In genomic region chr4:114516651-114517050, GRCm38 (mm10) we compare ENCODE assay signal across 10 mouse cellular contexts.
DNase-seq lines count a peak whose midpoint lies in the region; ATAC-seq and TF ChIP-seq lines count a peak whose summit lies in the region.
"Had no signal": no experiment of that assay in that cellular context is flagged by ENCODE, and none has a peak within 500 bp of the region (broad histone marks: within the 10 kb centered on the region; RNA-seq: fewer than 3 reads in every experiment).

No protein-coding gene starts in this region.

- peaks cover 9% of the 10 kb centered on the region; the same call in 1 of the 2 replicates for H3K4me1 ChIP-seq in intestine, embryonic 16.5 days (ENCODE audit: control insufficient read depth, insufficient read depth, low read length)
- H3K4me1 ChIP-seq in intestine, embryonic 15.5 days (replicated peaks), result peaks cover 5% of the 10 kb centered on the region; the same call in 1 of the 2 replicates
- H3K4me1 ChIP-seq in embryonic facial prominence, embryonic 10.5 days, result peaks cover 22% of the 10 kb centered on the region
- H3K4me1 ChIP-seq in embryonic facial prominence, embryonic 15.5 days, result peaks cover 23% of the 10 kb centered on the region
- H3K4me1 ChIP-seq in limb, embryonic 12.5 days (replicated peaks), result peaks cover 22% of the 10 kb centered on the region
- no peaks in the 10 kb centered on the region for H3K4me1 ChIP-seq in forebrain, postnatal 0 days (ENCODE audit: insufficient read depth)
- H3K4me1 ChIP-seq in forebrain, embryonic 14.5 days (ENCODE audit: control insufficient read depth, insufficient read depth, low read length), result no peaks in the 10 kb centered on the region
- H3K4me1 ChIP-seq: liver, embryonic 15.5 days had no signal

- no peaks in the 10 kb centered on the region for H3K9me3 ChIP-seq in intestine, embryonic 16.5 days (ENCODE audit: control insufficient read depth, low read length)
- H3K9me3 ChIP-seq in intestine, embryonic 15.5 days, result no peaks in the 10 kb centered on the region
- H3K9me3 ChIP-seq in embryonic facial prominence, embryonic 10.5 days, result no peaks in the 10 kb centered on the region
- H3K9me3 ChIP-seq in embryonic facial prominence, embryonic 15.5 days (replicated peaks), result no peaks in the 10 kb centered on the region
- no peaks in the 10 kb centered on the region for H3K9me3 ChIP-seq in limb, embryonic 12.5 days
- H3K9me3 ChIP-seq in forebrain, postnatal 0 days (ENCODE audit: low read length), result no peaks in the 10 kb centered on the region
- H3K9me3 ChIP-seq in forebrain, embryonic 14.5 days (replicated peaks; ENCODE audit: control insufficient read depth, low read length), result no peaks in the 10 kb centered on the region
- H3K9me3 ChIP-seq: liver, embryonic 15.5 days had no signal

- no peak for TF ChIP-seq CTCF in forebrain, postnatal 0 days (IDR thresholded peaks at IDR 0.05; ENCODE audit: low read depth)

- H3K4me3 ChIP-seq in intestine, embryonic 16.5 days (ENCODE audit: low read length), result no peak overlapping the region
- no peak overlapping the region for H3K4me3 ChIP-seq in intestine, embryonic 15.5 days (replicated peaks)
- H3K4me3 ChIP-seq in embryonic facial prominence, embryonic 10.5 days, result no peak overlapping the region
- H3K4me3 ChIP-seq in embryonic facial prominence, embryonic 15.5 days (replicated peaks), result no peak overlapping the region
- no peak overlapping the region for H3K4me3 ChIP-seq in limb, embryonic 12.5 days (replicated peaks)
- H3K4me3 ChIP-seq in forebrain, postnatal 0 days (ENCODE audit: low read depth, low read length), result no peak overlapping the region
- H3K4me3 ChIP-seq in forebrain, embryonic 14.5 days (ENCODE audit: low read depth, low read length), result no peak overlapping the region
- H3K4me3 ChIP-seq: liver, embryonic 15.5 days had no signal

- ATAC-seq in intestine, embryonic 16.5 days, result no peak
- ATAC-seq in intestine, embryonic 15.5 days, result no peak
- no peak for ATAC-seq in embryonic facial prominence, embryonic 15.5 days (ENCODE audit: insufficient number of reproducible peaks, low FRiP score, low TSS enrichment, low read depth)
- 0 out of 2 replicates have a peak, but pooled peaks have one; percentile 45 for ATAC-seq in limb, embryonic 12.5 days (ENCODE audit: insufficient number of reproducible peaks, insufficient read depth, low FRiP score, low TSS enrichment, low read depth)
- ATAC-seq in forebrain, postnatal 0 days, result no peak
- ATAC-seq in forebrain, embryonic 14.5 days, result no peak

- peak; percentile 47 for DNase-seq in embryonic facial prominence, embryonic 10.5 days (ENCODE audit: low spot score)
- DNase-seq in forebrain, postnatal 0 days, result no peak
- DNase-seq in forebrain, embryonic 14.5 days (ENCODE audit: low spot score), result no peak
- no peak for DNase-seq in cerebellum, adult 11-12 months
- DNase-seq: cerebellum, adult 18-20 months had no signal

- no peaks in the 10 kb centered on the region for H3K36me3 ChIP-seq in intestine, embryonic 16.5 days (ENCODE audit: control insufficient read depth, insufficient read depth, low read length)
- H3K36me3 ChIP-seq in intestine, embryonic 15.5 days, result no peaks in the 10 kb centered on the region
- no peaks in the 10 kb centered on the region for H3K36me3 ChIP-seq in embryonic facial prominence, embryonic 10.5 days (replicated peaks)
- no peaks in the 10 kb centered on the region for H3K36me3 ChIP-seq in embryonic facial prominence, embryonic 15.5 days
- no peaks in the 10 kb centered on the region for H3K36me3 ChIP-seq in limb, embryonic 12.5 days
- H3K36me3 ChIP-seq in forebrain, postnatal 0 days (ENCODE audit: insufficient read depth), result no peaks in the 10 kb centered on the region
- H3K36me3 ChIP-seq in forebrain, embryonic 14.5 days (ENCODE audit: control insufficient read depth, insufficient read depth, low read length), result no peaks in the 10 kb centered on the region
- H3K36me3 ChIP-seq: liver, embryonic 15.5 days had no signal

- no peak overlapping the region for H3K4me2 ChIP-seq in intestine, embryonic 16.5 days (ENCODE audit: low read depth, low read length)
- no peak overlapping the region for H3K4me2 ChIP-seq in intestine, embryonic 15.5 days (replicated peaks)
- H3K4me2 ChIP-seq in embryonic facial prominence, embryonic 15.5 days (replicated peaks), result no peak overlapping the region
- H3K4me2 ChIP-seq in limb, embryonic 12.5 days, result no peak overlapping the region
- no peak overlapping the region for H3K4me2 ChIP-seq in forebrain, postnatal 0 days (ENCODE audit: low read depth)
- no peak overlapping the region for H3K4me2 ChIP-seq in forebrain, embryonic 14.5 days (ENCODE audit: low read length)
- H3K4me2 ChIP-seq: liver, embryonic 15.5 days had no signal

- H3K27ac ChIP-seq in intestine, embryonic 16.5 days (ENCODE audit: low read length), result 0 out of 2 replicates have a peak overlapping the region, but pooled peaks have one; percentile 30
- H3K27ac ChIP-seq in intestine, embryonic 15.5 days, result no peak overlapping the region
- no peak overlapping the region; the same call in 1 of the 2 replicates for H3K27ac ChIP-seq in embryonic facial prominence, embryonic 10.5 days (replicated peaks)
- peak overlapping the region; percentile 76 for H3K27ac ChIP-seq in embryonic facial prominence, embryonic 15.5 days (replicated peaks)
- no peak overlapping the region for H3K27ac ChIP-seq in limb, embryonic 12.5 days
- no peak overlapping the region for H3K27ac ChIP-seq in forebrain, postnatal 0 days (ENCODE audit: low read depth, low read length)
- no peak overlapping the region for H3K27ac ChIP-seq in forebrain, embryonic 14.5 days (ENCODE audit: low read depth, low read length)
- H3K27ac ChIP-seq: liver, embryonic 15.5 days had no signal

- no peak overlapping the region for H3K9ac ChIP-seq in intestine, embryonic 16.5 days (ENCODE audit: low read depth, low read length)
- no peak overlapping the region for H3K9ac ChIP-seq in intestine, embryonic 15.5 days
- H3K9ac ChIP-seq in embryonic facial prominence, embryonic 15.5 days, result no peak overlapping the region
- H3K9ac ChIP-seq in limb, embryonic 12.5 days (replicated peaks), result no peak overlapping the region
- H3K9ac ChIP-seq in forebrain, postnatal 0 days, result no peak overlapping the region
- no peak overlapping the region for H3K9ac ChIP-seq in forebrain, embryonic 14.5 days (ENCODE audit: low read length)
- H3K9ac ChIP-seq: liver, embryonic 15.5 days had no signal

- 42% methylated on average over 4 of the region's 4 CpGs for WGBS in intestine, embryonic 16.5 days
- WGBS in intestine, embryonic 15.5 days, result 47% methylated on average over 4 of the region's 4 CpGs
- 26% methylated on average over 4 of the region's 4 CpGs for WGBS in embryonic facial prominence, embryonic 10.5 days
- WGBS in embryonic facial prominence, embryonic 15.5 days, result 20% methylated on average over 4 of the region's 4 CpGs
- WGBS in limb, embryonic 12.5 days, result 15% methylated on average over 4 of the region's 4 CpGs
- 23% methylated on average over 4 of the region's 4 CpGs for WGBS in forebrain, postnatal 0 days
- WGBS in forebrain, embryonic 14.5 days, result 24% methylated on average over 4 of the region's 4 CpGs

- H3K27me3 ChIP-seq in intestine, embryonic 16.5 days (replicated peaks; ENCODE audit: control insufficient read depth, insufficient read depth, low read length), result no peaks in the 10 kb centered on the region
- no peaks in the 10 kb centered on the region for H3K27me3 ChIP-seq in intestine, embryonic 15.5 days (replicated peaks)
- H3K27me3 ChIP-seq in embryonic facial prominence, embryonic 10.5 days (replicated peaks; ENCODE audit: low read depth, poor library complexity, severe bottlenecking), result no peaks in the 10 kb centered on the region
- H3K27me3 ChIP-seq in embryonic facial prominence, embryonic 15.5 days, result no peaks in the 10 kb centered on the region
- peaks cover 41% of the 10 kb centered on the region for H3K27me3 ChIP-seq in limb, embryonic 12.5 days
- no peaks in the 10 kb centered on the region for H3K27me3 ChIP-seq in forebrain, postnatal 0 days (ENCODE audit: insufficient read depth, low read length)
- H3K27me3 ChIP-seq in forebrain, embryonic 14.5 days (replicated peaks; ENCODE audit: control insufficient read depth, insufficient read depth, low read length), result no peaks in the 10 kb centered on the region
- H3K27me3 ChIP-seq: liver, embryonic 15.5 days had no signal

Comparison
In these comparisons a context has a peak if more than half of its experiments do, and no peak if none do; other contexts are left out.
1. H3K27ac ChIP-seq: peak in intestine, embryonic 16.5 days (single experiment) and embryonic facial prominence, embryonic 15.5 days (single experiment); none in intestine, embryonic 15.5 days (single experiment), embryonic facial prominence, embryonic 10.5 days (single experiment), limb, embryonic 12.5 days (single experiment), forebrain, postnatal 0 days (single experiment) and forebrain, embryonic 14.5 days (single experiment).